Mouse (Mus musculus): ENCODE results near the gene Pdzrn3. TPM values are rescaled to one million over a fixed set of nuclear protein-coding genes. Genes with fewer than 3 reads are reported as not detected.

The Pdzrn3 gene
- total RNA-seq (2017), result not detected in 3 replicates

DNA sequence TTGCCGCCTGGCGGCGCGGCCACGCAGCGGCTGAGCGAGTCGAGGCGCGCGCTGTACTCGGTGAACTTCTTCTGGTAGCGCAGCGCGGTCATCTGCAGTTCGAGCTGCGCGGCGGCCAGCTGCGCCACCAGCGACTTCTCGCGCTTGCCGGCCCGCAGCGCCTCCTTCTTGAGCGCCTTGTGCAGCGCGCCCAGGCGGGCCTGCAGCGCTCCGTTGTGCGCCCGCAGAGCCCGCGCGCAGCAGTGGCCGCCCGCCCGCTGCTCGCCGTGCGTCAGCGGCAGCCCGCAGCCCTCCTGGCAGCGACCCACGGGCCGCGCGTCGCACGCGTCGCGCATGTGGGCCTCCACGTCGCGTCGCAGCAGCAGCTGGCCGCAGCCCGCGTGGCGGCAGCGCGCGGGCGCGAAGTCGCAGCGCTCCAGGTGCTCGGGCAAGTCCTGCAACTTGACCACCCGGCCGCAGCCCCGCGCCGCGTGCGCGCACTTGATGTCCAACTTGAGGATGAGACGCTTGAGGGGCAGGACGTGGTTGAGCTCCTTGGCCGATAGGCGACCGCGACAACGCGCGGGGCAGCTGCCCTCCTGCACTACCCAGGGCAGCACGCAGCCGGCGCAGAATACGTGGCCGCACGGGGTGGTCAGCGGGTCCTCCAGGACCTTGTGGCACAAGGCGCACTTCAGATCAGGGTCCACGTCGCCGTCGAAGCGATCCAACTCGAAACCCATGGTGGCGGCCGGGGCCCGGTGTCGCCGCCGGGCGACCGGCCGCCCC lies at the start of gene Pdzrn3:
TSS of gene Pdzrn3 (minus strand) at position 731 of the 768 bp plus-strand sequence.
- no peak for ATAC-seq (replicated peaks; ENCODE audit: insufficient number of reproducible peaks, low FRiP score, low TSS enrichment, poor library complexity, severe bottlenecking)

DNA sequence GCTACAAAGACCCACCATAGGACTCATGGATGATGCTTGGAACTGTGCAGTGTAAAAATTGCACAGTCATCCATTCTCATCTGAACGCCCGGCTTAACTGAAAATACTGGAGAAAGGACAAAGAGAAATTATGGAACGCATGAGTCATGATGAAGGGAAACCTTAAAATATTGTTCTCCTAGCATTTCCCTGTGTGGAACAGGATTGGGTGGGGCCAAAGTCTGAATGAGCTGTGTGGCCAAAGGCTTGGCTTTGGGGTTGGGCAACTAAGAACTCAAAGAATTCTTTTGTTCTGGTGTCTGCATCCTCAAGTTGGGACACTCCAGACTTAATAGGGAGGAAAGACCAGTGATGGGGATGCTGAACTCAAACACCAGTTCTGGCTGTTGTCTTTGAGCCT lies 49.6 kb upstream of the Pdzrn3 start:
- no peak for ATAC-seq (replicated peaks; ENCODE audit: insufficient number of reproducible peaks, low FRiP score, low TSS enrichment, poor library complexity, severe bottlenecking)

DNA sequence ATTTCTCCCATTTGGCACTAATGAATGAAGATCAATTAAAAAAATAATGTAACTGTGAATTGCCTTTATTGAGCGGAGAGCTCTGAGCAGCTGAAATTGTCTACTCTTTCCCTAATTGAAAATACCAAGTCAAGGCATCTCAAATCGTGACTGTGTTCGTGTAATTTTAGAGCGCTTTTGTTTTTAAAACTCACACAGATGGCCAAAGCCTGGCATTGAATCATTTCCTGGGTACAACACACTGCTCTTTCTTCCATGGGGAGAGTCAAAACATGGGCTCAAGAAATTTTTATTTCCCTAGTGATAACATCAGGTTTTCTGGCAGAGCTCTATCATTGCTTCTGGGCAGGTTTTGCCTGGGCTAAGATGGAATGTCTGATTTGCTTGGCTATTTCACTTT lies 48.6 kb upstream of the Pdzrn3 start:
- ATAC-seq (replicated peaks; ENCODE audit: insufficient number of reproducible peaks, low FRiP score, low TSS enrichment, poor library complexity, severe bottlenecking), result no peak

DNA sequence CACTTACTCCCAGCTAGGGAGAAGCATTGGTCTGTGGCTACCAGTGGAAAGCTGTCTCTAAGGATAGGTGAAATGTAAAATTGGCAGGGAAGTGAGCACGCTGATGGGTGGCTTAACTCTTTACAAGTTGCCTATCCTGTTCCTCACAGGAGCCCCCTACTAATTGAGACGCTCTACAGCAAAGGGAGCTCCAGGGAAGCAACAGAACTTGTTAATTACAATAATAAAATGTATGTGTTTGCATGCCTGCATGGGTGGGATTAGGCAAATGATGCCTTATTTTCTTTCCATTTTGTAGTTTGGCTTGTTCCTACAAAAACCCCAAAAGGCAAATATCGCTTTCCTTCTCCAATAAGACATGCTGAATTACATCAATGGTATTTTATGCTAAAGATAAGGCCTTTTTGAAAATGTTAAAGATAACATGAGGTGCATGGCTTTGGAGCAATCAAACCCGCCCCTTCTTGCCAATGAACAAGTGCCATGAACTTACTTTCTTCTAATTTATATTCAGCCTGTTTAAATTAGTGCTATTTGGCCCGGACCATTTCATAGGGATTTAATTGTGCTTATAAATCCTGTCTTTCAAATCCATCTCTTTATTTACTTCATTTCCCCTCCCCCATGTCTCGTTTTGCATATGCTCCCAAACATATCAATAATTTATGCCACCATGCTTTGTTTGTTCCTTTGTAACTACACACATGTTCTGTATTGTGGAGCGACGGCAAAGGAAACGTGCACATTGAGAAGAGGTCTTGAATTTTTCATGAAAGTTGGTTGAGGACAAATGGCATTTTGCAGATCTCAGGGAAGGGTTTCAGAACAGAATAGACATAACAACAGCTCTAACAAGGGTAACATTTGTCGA lies 44.6 kb upstream of the Pdzrn3 start:
- ATAC-seq (replicated peaks; ENCODE audit: insufficient number of reproducible peaks, low FRiP score, low TSS enrichment, poor library complexity, severe bottlenecking), result no peak

DNA sequence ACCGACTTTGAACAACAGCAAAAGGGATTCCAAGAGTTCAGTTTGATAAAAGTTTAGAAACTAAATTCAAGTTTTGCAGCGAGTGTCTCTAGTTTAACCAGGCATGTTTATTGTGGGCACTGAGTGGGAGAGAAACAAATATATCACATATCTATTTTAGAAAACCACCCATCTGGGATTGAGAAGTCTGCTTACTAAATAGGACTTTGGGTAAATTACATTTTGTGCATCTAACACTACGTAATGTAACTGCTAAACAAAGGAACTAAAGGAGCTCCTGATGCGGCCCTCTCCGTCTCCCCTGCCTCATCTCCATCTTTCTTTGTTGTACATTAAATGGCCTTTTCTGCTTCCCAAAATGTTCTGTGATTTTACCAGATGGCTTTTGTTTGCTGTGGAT lies 40.5 kb upstream of the Pdzrn3 start:
- no peak for ATAC-seq (replicated peaks; ENCODE audit: insufficient number of reproducible peaks, low FRiP score, low TSS enrichment, poor library complexity, severe bottlenecking)

DNA sequence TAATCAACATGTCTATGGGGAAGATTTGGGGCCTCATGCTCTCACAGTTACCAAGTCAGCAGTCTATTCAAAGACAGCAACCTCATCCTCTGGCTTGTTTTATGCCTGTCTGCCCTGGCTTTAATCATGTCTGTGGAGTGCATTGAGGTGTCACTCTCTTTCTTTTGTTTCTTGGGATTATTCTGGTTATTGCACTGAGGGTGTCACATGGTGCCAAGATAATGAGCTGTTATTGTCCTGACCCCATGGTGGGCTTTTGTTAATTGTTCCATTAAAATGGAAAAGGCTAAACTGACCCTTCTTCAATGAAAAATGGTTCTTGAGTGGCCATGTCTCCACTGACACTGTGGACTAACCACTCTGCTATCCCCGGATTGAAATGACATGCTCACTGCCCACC lies 34.0 kb upstream of the Pdzrn3 start:
- ATAC-seq (replicated peaks; ENCODE audit: insufficient number of reproducible peaks, low FRiP score, low TSS enrichment, poor library complexity, severe bottlenecking), result no peak

DNA sequence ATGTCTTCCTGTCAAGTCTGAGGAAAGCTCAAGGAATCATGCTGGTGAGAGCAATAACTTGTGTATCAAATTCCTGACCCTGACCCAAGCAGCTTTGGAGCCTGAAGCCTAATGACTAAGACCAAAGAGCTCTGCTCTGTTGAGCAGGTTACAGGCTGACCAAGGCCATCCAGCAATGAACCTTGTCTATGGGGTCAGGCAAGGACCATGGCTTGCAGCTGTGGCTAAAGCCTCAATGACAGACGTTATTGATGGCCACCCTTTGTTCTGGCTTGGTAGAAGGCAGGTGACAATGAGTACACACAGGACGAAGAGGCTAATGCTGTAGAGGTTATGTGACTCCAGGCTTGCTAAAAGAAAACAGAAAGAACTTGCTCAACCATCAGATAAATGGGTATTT lies 33.4 kb upstream of the Pdzrn3 start:
- ATAC-seq (replicated peaks; ENCODE audit: insufficient number of reproducible peaks, low FRiP score, low TSS enrichment, poor library complexity, severe bottlenecking), result no peak

DNA sequence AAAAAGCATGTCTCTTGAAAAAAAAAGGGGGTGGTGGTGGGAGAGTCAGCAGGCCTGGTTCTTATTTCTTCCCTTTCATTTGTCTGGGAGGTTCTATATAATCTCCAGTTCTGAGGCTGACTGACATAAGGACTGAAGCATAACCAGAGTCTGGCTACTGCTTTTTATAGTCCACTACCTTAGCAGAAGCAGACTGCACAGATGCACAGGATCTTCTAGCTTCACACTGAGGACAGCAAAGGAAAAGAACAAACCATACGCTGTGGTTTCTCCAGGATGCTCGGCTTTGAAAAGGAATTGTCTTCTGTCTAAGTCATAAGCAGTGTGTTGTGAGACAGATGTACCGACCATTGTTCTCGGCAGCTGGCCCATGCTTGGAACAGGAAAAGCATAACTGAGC lies 19.0 kb upstream of the Pdzrn3 start:
- no peak for ATAC-seq (replicated peaks; ENCODE audit: insufficient number of reproducible peaks, low FRiP score, low TSS enrichment, poor library complexity, severe bottlenecking)

DNA sequence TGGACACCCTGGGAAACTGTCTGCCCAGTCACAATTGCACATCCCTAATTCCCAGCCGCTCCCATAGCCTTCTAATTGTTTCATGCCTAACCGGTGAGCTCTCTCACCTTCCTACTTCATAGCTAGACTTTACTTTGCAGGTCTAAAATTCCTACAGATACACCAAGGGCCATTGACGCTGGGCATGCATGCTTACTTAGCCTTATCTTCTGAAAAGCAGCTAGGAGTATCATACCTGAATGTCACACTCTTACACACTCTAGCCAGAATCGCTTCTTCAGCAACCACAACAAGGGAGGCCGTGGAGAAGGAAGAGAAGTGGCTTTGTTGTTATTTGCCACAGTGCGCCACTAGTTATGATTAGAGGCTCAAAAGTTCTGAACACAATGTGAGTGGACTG lies 18.2 kb upstream of the Pdzrn3 start:
- no peak for ATAC-seq (replicated peaks; ENCODE audit: insufficient number of reproducible peaks, low FRiP score, low TSS enrichment, poor library complexity, severe bottlenecking)

DNA sequence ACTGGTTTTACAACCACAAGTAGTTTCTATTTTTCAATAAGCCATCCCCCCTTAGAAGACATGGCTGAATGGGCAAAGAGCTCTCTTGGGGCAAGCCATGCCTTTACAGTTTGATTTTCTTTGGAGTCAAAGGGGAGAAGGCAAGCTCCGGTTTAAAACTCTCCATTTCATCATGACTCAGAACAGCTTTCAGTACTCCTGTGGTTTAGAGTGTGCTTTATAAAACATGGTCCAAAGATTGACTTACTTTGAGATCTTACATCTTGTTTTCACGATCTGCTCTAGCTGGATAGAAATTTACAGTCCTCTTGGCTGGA lies 15.1 kb upstream of the Pdzrn3 start:
- ATAC-seq (replicated peaks; ENCODE audit: insufficient number of reproducible peaks, low FRiP score, low TSS enrichment, poor library complexity, severe bottlenecking), result no peak

DNA sequence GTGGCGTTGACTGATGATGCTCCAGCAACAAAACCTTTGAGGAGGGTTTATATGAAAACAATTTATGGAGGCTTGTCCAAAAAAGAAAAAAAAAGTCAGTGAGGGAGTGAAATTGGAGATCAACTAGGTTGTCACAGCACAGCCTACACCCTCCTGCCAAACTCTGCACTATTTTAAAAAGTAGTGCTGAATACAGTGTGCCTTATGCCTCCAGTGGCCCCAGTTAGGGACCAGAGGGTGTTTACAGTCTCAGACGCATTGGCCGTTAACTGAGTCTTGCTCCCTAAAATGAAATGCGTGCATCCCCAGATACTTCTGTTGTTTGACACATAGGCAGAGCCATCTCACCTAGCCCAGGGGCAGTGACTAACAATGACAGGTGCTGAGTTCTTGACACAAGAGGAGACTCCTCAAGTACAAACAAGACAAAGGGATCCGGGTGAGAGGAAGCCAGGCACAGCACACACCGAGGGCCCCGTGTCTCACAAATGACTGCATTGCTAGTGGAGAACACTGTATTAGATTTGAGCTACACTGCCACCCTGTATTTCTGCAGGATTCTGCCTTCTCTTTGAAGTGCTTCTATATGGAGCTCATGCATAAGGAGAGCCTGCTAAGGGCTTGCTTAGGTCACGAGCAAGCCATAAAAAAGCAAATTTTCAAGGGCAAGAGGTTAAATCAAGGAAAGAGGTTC lies 14.6 kb upstream of the Pdzrn3 start:
- no peak for ATAC-seq (replicated peaks; ENCODE audit: insufficient number of reproducible peaks, low FRiP score, low TSS enrichment, poor library complexity, severe bottlenecking)

DNA sequence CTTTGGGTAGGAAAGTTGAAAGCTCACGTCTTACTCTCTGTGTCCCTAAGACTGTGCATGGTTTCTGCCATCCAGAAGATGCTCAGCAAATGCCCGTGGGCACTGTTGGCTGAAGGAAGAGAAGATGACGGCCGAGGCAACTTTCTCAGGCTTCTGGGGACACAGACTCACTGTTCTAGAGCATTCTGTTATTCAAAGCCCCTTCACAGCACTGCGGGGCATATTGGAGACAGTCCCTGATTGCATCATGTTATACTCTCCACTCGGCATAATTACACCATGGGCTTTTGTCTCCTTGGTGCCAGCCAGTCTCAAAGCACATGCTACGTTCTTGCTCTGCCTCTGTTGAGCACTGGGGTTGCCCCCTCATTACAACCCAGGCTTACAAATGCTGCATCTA lies 7.8 kb upstream of the Pdzrn3 start:
- ATAC-seq (replicated peaks; ENCODE audit: insufficient number of reproducible peaks, low FRiP score, low TSS enrichment, poor library complexity, severe bottlenecking), result no peak

DNA sequence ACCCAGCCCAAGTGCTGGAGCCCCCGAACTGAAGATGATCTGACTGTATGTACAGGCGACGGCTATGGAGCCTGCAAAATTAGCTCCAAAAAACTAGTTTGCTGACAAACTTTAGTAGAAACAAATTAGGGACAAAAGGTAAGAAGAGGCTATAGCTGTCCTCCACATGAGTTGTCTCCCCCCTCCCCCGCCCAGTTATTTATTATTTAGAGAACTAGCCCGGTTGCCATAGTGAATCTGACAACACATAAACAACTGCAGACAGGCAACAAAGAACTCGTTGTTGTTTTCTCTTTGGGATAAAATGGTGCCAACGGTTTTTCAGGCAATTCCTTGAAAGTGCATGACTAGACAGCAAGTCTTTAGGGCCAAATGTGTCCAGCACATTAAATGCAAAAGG lies 7.3 kb upstream of the Pdzrn3 start:
- no peak for ATAC-seq (replicated peaks; ENCODE audit: insufficient number of reproducible peaks, low FRiP score, low TSS enrichment, poor library complexity, severe bottlenecking)

DNA sequence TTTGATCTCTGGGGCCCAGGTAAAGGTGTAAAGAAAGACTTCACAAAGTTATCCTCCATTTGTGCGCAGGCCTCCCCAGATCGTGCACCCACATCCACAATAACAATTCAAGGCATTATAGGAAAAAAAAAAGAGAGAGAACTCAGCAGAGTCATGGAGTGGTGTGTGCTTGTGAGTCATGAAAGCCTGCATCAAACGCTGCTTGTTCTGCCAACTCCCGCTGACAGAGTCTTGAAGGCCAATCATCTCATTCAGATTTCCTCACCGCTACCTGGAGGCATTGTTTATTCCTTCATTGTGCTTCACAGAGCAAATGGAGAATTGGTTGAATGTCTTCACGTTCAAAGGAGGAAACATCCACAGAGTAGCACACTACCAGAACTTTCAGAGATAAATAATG lies 6.8 kb upstream of the Pdzrn3 start:
- no peak for ATAC-seq (replicated peaks; ENCODE audit: insufficient number of reproducible peaks, low FRiP score, low TSS enrichment, poor library complexity, severe bottlenecking)

DNA sequence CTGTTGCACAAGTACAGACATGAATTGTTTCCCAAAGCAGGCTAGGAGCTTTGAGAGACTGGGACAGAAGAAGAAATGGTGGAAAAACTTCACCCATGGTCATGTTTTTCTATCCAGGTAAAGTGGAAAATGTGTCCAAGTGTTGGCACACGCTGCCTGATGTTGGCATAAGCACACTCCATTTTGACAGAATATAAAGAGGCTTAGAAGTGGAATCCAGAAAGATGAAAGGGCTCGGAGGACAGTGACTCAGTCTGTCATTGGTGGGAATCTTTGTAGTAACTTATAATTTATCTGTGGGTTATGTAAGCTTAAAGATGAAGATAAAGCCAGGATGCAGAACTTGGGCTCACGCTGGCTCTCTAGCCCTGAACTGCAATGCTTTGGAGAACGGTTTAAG lies 5.2 kb upstream of the Pdzrn3 start:
- no peak for ATAC-seq (replicated peaks; ENCODE audit: insufficient number of reproducible peaks, low FRiP score, low TSS enrichment, poor library complexity, severe bottlenecking)

DNA sequence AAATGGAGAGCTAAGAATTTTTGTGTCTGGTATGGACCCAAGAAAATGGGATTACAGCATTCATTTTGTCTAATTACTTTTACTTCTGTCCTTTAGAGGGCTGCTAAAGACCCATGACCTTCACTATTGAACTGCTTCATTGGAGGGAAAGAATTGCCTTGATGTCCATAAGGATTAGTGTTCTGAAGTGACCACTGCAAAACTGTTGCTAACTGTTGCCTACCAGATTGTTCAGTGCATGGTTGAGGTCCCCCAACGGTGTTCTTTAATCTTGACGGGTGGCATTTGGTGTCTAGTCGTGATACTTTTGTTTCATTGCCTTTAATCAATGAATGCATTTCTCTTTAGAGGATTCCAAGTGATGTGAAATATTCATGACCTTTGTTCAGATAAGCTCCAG lies 1.8 kb upstream of the Pdzrn3 start:
- ATAC-seq (replicated peaks; ENCODE audit: insufficient number of reproducible peaks, low FRiP score, low TSS enrichment, poor library complexity, severe bottlenecking), result no peak

DNA sequence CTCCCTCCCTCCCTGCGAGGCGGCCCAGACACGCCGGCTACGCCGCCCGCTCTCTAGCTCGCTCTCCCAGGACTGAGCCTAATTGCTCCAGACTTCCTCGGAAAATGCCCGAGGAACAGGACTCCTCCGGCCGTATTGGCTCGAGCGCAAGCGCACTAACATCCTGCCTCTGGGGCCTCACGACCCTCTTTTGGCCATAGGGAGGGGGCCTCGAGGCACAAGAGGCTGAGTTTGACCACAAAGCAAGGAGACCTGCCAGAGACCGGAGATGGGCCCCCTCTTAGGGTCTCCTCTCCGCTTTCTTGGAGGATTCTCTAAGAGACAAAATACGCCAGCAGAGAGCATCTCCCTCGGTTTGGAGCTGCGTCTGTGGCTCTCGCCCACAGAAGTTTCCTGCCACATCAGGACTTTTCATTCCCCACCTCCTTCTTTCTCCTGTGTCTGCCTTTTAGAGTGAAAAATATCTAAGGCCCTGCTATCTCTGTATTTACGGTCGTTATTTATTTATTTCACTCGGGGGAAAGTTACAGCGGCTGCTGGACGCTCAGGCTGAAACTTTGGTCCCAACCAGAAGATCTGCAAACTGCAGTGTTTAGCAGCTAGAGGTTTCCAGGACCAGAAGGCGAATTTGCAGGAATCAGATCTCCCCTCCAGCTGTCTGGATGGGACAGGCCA lies 375 bp upstream of the Pdzrn3 start:
- no peak for ATAC-seq (replicated peaks; ENCODE audit: insufficient number of reproducible peaks, low FRiP score, low TSS enrichment, poor library complexity, severe bottlenecking)

DNA sequence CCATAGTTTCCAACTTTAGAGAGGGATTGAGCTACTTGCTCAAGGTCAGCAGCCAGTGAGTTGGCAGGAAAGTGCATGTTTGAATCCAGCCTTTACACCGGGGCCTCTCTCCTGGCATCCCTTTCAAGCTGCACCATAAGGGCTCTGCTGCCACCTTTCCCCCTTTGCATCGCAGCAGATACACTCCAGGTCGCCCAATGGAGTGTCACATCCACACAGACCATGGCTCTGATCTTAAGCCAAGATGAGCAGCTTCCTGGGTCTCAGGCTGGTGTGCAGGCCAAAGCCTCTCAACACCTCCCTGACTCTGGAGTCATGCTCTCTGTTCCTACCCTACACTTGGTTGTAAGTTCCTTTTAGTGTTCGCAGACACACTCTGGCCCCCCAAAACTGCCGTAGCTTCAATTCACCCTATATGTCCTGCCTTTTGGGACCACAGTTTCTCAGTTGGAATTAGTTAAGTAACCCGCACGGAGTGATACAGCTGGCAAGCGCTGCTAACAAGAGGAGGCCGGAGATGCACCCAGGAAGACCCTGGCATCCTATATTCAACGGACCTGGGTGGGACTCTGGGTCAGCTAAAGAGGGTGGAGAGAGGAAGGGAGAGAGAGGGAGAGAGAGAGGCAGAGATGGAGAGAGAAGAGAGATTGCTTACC lies 1.1 kb downstream of the Pdzrn3 start:
- no peak for ATAC-seq (replicated peaks; ENCODE audit: insufficient number of reproducible peaks, low FRiP score, low TSS enrichment, poor library complexity, severe bottlenecking)

DNA sequence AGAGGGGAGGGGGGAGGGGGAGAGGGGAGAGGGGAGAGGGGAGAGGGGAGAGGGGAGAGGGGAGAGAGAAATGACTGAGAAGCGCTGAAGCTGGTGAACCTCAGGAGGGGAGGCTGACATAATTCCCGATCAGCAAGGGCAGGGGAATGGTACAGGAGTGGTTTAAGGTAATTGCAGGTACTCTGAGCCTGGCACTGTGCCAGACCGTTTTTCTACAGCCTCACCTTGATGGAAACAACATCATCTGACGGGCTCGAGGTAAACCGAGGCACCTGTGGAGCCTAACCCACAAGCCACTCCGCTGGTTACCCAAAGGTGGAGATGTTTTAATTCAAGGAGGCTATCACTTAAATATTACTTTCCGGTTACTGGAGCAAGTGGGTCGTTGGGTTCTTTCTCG lies 1.6 kb downstream of the Pdzrn3 start:
- no peak for ATAC-seq (replicated peaks; ENCODE audit: insufficient number of reproducible peaks, low FRiP score, low TSS enrichment, poor library complexity, severe bottlenecking)
